Mouse (Mus musculus) neural tube, embryonic 11.5 days (tissue): ENCODE results near the gene Mtmr2. TPM values are rescaled to one million over a fixed set of nuclear protein-coding genes. Genes with fewer than 3 reads are reported as not detected.

Experiments used
- ATAC-seq: fragments of 200-750 bp; cut with Nextera tagmentation; 2 replicates; pipeline ENCODE4 v1.8.0; 2017; ENCODE audit warnings: moderate number of reproducible peaks, mild to moderate bottlenecking, moderate TSS enrichment, moderate library complexity; ENCODE audit not compliant: insufficient read depth, low FRiP score, low TSS enrichment
- DNase-seq: peaks from one replicate; pipeline ENCODE4 v3.0.0-alpha.2; 2015; ENCODE audit warnings: low spot score
- H3K27ac ChIP-seq: fragments of 300-500 bp; sonication (generic); 2 replicates; pipeline ENCODE4 v1.5.1; 2014; ENCODE audit warnings: low read depth, mild to moderate bottlenecking, low read length
- H3K27me3 ChIP-seq: fragments of 300-500 bp; sonication (generic); 2 replicates; pipeline ENCODE4 v1.6.1; 2014; ENCODE audit warnings: mild to moderate bottlenecking, low read length, mixed read lengths; ENCODE audit not compliant: control insufficient read depth, insufficient read depth
- H3K36me3 ChIP-seq: fragments of 300-500 bp; sonication (generic); 2 replicates; pipeline ENCODE4 v1.6.1; 2014; ENCODE audit warnings: mild to moderate bottlenecking, low read length, moderate library complexity, mixed read lengths; ENCODE audit not compliant: control insufficient read depth, insufficient read depth
- H3K4me1 ChIP-seq: fragments of 300-500 bp; sonication (generic); 2 replicates; pipeline ENCODE4 v1.6.1; 2014; ENCODE audit warnings: low read length, mixed read lengths; ENCODE audit not compliant: control insufficient read depth, insufficient read depth
- H3K4me2 ChIP-seq: fragments of 300-500 bp; sonication (generic); 2 replicates; pipeline ENCODE4 v1.6.1; 2014; ENCODE audit warnings: low read depth, mild to moderate bottlenecking, moderate library complexity
- H3K4me3 ChIP-seq: fragments of 300-500 bp; sonication (generic); 2 replicates; pipeline ENCODE4 v1.5.1; 2014; ENCODE audit warnings: low read depth, low read length
- H3K9ac ChIP-seq: fragments of 300-500 bp; sonication (generic); 2 replicates; pipeline ENCODE4 v1.6.1; 2014; ENCODE audit warnings: mild to moderate bottlenecking, low read length
- H3K9me3 ChIP-seq: fragments of 300-500 bp; sonication (generic); 2 replicates; pipeline ENCODE4 v1.6.1; 2016; ENCODE audit warnings: low read length; ENCODE audit not compliant: control insufficient read depth
- WGBS: fragments of 180-500 bp; shearing (Covaris S2); extraction: QIAGEN DNeasy Blood & Tissue Kit; methylation state at CpG from one replicate; pipeline ENCODE4 v1.1.7; 2014; 5-methylcytosine and 5-hydroxymethylcytosine counted together
- polyA plus RNA-seq: library from polyadenylated mRNA; unstranded; fragments of >200 nt; fragmentation: Nextera tagmentation; extraction: Ambion mirVana; gene quantifications from 2 replicates; pipeline ENCODE4 v1.2.1, GENCODE M21; 2014

Mtmr2 gene
- polyA plus RNA-seq, 1 experiment from 2014 or later: 82.7 TPM

DNA sequence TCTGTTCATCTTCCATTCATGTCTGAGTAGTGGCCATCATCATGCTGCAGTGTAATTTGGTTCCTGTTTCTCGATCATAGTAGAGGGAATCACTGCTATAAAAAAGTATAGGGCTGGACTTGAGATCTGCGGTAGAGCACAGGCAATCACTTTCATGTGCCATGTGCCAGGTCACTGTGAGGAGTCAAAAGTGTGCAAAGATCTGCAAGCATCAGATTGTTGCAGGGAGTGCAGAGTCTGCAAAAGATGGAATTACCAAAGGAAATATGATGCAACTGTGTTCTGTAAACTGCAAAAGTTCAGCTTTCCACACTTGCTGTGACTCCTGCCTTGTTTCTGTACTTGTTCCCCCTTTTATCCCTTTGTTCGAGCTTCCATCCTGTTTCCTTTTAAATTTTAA, 99.4 kb downstream of the Mtmr2 start:
- WGBS: 86% methylated on average over 3 of the region's 3 CpGs
- H3K4me2 ChIP-seq: no peak overlapping the region
- no peak for ATAC-seq

DNA sequence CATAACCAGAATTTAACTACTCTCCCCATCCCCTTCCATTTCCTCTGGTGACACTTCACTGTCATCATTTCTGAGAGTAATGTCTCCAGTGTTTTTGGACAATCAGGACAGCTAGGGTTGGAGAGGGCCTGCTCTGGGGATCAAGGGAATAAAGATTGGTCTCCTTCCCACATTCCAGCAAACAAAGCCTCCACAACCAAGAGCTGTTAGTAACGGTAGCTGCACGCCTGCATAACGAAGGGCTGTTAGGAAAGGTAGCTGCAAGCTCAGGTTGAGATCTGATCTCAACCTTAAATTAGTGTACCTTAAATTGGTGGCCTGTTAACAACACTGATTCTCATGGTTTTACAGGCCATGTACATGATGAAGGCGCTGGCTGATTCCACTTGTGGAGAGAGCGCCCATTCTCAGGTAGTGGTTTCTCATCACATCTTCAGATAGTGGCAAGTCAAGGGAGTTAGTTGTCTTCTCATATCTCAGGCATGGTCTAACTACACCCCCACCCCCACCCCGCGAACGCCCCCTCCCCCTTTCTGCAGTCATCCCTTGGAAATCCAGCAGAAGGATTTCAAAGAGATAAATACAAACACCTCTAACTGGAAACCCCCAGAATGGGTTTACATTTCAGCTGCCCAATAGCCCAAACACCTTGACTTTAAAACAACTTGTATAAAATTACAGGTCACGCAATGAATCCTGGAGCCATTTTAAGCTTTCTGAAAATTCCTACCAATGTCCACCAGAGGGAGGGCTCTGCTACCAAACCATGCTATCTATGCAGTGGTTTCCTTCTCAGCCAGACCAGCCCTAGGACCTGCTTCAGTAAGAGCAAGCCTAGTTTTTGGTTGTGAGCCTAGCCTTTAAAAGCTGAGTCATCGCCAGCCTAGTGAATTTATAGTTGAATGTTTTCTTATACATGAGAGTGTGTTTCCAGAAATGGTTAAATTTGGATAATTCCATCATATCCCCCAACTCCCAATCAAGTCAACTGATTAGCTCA, 100.6 kb downstream of the Mtmr2 start:
- no peak overlapping the region for H3K4me2 ChIP-seq
- no peaks in the 10 kb centered on the region for H3K9me3 ChIP-seq
- DNase-seq (no peak), ATAC-seq (peak; percentile 61; the same call in 1 of the 2 replicates)
- H3K9ac ChIP-seq: no peak overlapping the region
- no peaks in the 10 kb centered on the region for H3K27me3 ChIP-seq
- no peaks in the 10 kb centered on the region for H3K4me1 ChIP-seq
- 79% methylated on average over 10 of the region's 10 CpGs for WGBS
- H3K27ac ChIP-seq: no peak overlapping the region
- no peaks in the 10 kb centered on the region for H3K36me3 ChIP-seq
- H3K4me3 ChIP-seq: no peak overlapping the region

More for the DNA sequence above, 99.4 kb downstream of the Mtmr2 start:
- Histone ChIP-seq H3K9me3 (no peaks in the 10 kb centered on the region), H3K4me3 (no peak overlapping the region), H3K36me3 (peaks cover 4% of the 10 kb centered on the region; the same call in 1 of the 2 replicates), H3K4me1 (no peaks in the 10 kb centered on the region), H3K27ac (no peak overlapping the region), H3K27me3 (no peaks in the 10 kb centered on the region), H3K9ac (no peak overlapping the region)
- no peak for DNase-seq

DNA sequence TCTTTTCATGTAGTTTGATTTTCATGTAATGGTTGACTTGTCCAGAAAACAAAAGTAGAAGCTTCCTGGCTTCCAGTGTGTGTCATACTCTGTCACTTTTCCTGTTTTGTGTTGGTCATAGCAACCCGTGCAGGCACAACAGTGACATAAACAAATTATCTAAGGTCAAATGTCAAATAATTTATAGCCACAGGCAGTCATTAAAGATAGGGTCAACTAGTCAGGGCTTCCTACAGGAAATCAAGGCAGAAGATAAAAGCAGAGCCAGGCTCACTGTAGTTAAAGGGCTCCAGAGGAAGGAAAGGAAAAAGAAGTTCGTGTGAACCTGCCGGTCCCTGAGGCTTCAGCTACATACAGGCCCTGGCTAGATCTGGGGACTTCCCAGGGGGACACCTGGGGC, 105.7 kb downstream of the Mtmr2 start:
- ATAC-seq (no peak), DNase-seq (no peak)
- Histone ChIP-seq H3K4me3 (no peak overlapping the region), H3K36me3 (no peaks in the 10 kb centered on the region), H3K9ac (no peak overlapping the region), H3K4me2 (no peak overlapping the region), H3K9me3 (no peaks in the 10 kb centered on the region), H3K27me3 (no peaks in the 10 kb centered on the region), H3K27ac (no peak overlapping the region), H3K4me1 (no peaks in the 10 kb centered on the region)
- WGBS: 60% methylated on average over 3 of the region's 3 CpGs

Other genes with a start within 250 kb of the Mtmr2 start
- gene Cep57, start 78.7 kb downstream of the Mtmr2 start, polyA plus RNA-seq: 57.2 and 60.2 TPM in 2 replicates
- gene Fam76b, start 79.3 kb downstream of the Mtmr2 start, polyA plus RNA-seq: 28.4 and 29.8 TPM in 2 replicates